Mouse (Mus musculus) hindbrain, embryonic 13.5 days (tissue): ENCODE results near the gene Snrnp25. TPM values are rescaled to one million over a fixed set of nuclear protein-coding genes. Genes with fewer than 3 reads are reported as not detected.

Source experiments
- ATAC-seq: fragments of 200-750 bp; cut with Nextera tagmentation; 2 replicates; pipeline ENCODE4 v1.8.0; 2017; ENCODE audit warnings: moderate TSS enrichment; ENCODE audit not compliant: low FRiP score
- H3K27ac ChIP-seq: fragments of 300-500 bp; sonication (generic); 2 replicates; pipeline ENCODE4 v1.5.1; 2015; ENCODE audit warnings: inconsistent platforms, mild to moderate bottlenecking, moderate library complexity
- H3K27me3 ChIP-seq: fragments of 300-500 bp; sonication (generic); 2 replicates; pipeline ENCODE4 v1.6.1; 2015; ENCODE audit warnings: mild to moderate bottlenecking, inconsistent platforms
- H3K36me3 ChIP-seq: fragments of 300-500 bp; sonication (generic); 2 replicates; pipeline ENCODE4 v1.6.1; 2015; ENCODE audit warnings: mild to moderate bottlenecking, inconsistent platforms
- H3K4me1 ChIP-seq: fragments of 300-500 bp; sonication (generic); replicated peaks from 2 replicates; pipeline ENCODE4 v1.6.1; 2015; ENCODE audit warnings: inconsistent platforms
- H3K4me2 ChIP-seq: fragments of 300-500 bp; sonication (generic); 2 replicates; pipeline ENCODE4 v1.6.1; 2015; ENCODE audit warnings: inconsistent platforms, mild to moderate bottlenecking, moderate library complexity
- H3K4me3 ChIP-seq: fragments of 300-500 bp; sonication (generic); 2 replicates; pipeline ENCODE4 v1.5.1; 2015; ENCODE audit warnings: mild to moderate bottlenecking, inconsistent platforms
- H3K9ac ChIP-seq: fragments of 300-500 bp; sonication (generic); 2 replicates; pipeline ENCODE4 v1.6.1; 2015; ENCODE audit warnings: mild to moderate bottlenecking, inconsistent platforms
- H3K9me3 ChIP-seq: fragments of 300-500 bp; sonication (generic); 2 replicates; pipeline ENCODE4 v1.6.1; 2016; ENCODE audit warnings: inconsistent platforms
- WGBS: fragments of 180-500 bp; shearing (Covaris S2); methylation state at CpG from one replicate; pipeline ENCODE4 v1.1.7; 2015; 5-methylcytosine and 5-hydroxymethylcytosine counted together
- polyA plus RNA-seq: library from polyadenylated mRNA; unstranded; fragments of >200 nt; fragmentation: Nextera tagmentation; extraction: Ambion mirVana; gene quantifications from 2 replicates; pipeline ENCODE4 v1.2.1, GENCODE M21; 2015

The Snrnp25 gene
- polyA plus RNA-seq, 1 experiment from 2014 or later: 46.9 TPM

DNA sequence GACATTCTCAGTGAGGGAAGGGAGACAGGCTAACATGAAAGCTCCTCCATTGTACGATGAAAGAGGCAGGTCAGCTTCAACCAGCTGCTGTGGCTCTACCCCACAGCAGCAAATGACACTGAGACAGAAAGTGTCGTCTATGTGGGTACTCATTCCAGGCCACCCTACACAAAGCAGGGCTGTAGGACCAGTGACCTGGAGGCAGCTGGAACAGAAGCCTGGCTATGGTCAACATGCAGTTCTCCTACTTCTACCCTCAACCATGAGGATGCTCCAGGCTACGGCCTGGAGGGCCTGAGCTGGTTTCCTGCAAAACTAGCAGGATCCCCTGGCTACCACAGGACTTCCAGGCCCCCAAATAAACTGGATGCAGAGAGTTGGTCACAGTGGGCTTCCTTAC is 51.4 kb downstream of the Snrnp25 start:
- Histone ChIP-seq H3K4me1 (no peaks in the 10 kb centered on the region), H3K36me3 (peaks cover 48% of the 10 kb centered on the region), H3K4me3 (no peak overlapping the region), H3K9me3 (no peaks in the 10 kb centered on the region), H3K9ac (no peak overlapping the region; the same call in 1 of the 2 replicates), H3K4me2 (no peak overlapping the region), H3K27ac (no peak overlapping the region), H3K27me3 (no peaks in the 10 kb centered on the region)
- ATAC-seq: no peak
- WGBS: 91% methylated on average over 3 of the region's 3 CpGs

Other genes starting within 250 kb of the Snrnp25 start
- 0.16 and 0.22 TPM in 2 replicates for gene 4930524B15Rik, start 239.8 kb upstream of the Snrnp25 start, polyA plus RNA-seq
- 451 and 461 TPM in 2 replicates for gene Nsg2, start 205.0 kb upstream of the Snrnp25 start, polyA plus RNA-seq
- not detected in 2 replicates for gene Il9r, start 5.1 kb upstream of the Snrnp25 start, polyA plus RNA-seq
- 21.0 and 24.1 TPM in 2 replicates for gene Rhbdf1, start 16.9 kb downstream of the Snrnp25 start, polyA plus RNA-seq
- gene Mpg, start 21.1 kb downstream of the Snrnp25 start, polyA plus RNA-seq: 35.6 and 38.7 TPM in 2 replicates
- gene Nprl3, start 62.3 kb downstream of the Snrnp25 start, polyA plus RNA-seq: 43.5 and 51.8 TPM in 2 replicates
- gene Hba-x, start 71.0 kb downstream of the Snrnp25 start, polyA plus RNA-seq: 392 and 434 TPM in 2 replicates
- gene Hba-a1, start 78.1 kb downstream of the Snrnp25 start, polyA plus RNA-seq: 2,436 and 2,656 TPM in 2 replicates
- 0.68 and 1.4 TPM in 2 replicates for gene Hbq1b, start 81.5 kb downstream of the Snrnp25 start, polyA plus RNA-seq
- gene Hba-a2, start 91.1 kb downstream of the Snrnp25 start, polyA plus RNA-seq: 5,965 and 6,511 TPM in 2 replicates
- 0.91 and 1.3 TPM in 2 replicates for gene Hbq1a, start 94.7 kb downstream of the Snrnp25 start, polyA plus RNA-seq
- 21.3 and 23.1 TPM in 2 replicates for gene Sh3pxd2b, start 142.4 kb downstream of the Snrnp25 start, polyA plus RNA-seq
- 50.0 and 52.9 TPM in 2 replicates for gene Ubtd2, start 250.0 kb downstream of the Snrnp25 start, polyA plus RNA-seq